Comparison of ENCODE assay signal across 29 mouse cellular contexts in genomic region chr5:97005891-97006290, GRCm38 (mm10). TPM values are rescaled to one million over a fixed set of nuclear protein-coding genes. Genes with fewer than 3 reads are reported as not detected.
DNase-seq lines count a peak whose midpoint lies in the region; ATAC-seq and TF ChIP-seq lines count a peak whose summit lies in the region.
"Had no signal": no experiment of that assay in that cellular context is flagged by ENCODE, and none has a peak within 500 bp of the region (broad histone marks: within the 10 kb centered on the region; RNA-seq: fewer than 3 reads in every experiment).

No protein-coding gene starts in this region.

- H3K4me3 ChIP-seq in heart, embryonic 11.5 days (ENCODE audit: low read depth, low read length) = no peak overlapping the region
- no peak overlapping the region for H3K4me3 ChIP-seq in intestine, embryonic 15.5 days (replicated peaks)
- H3K4me3 ChIP-seq in liver, embryonic 11.5 days (ENCODE audit: low read depth, low read length) = no peak overlapping the region
- H3K4me3 ChIP-seq in liver, embryonic 16.5 days (ENCODE audit: low read depth, low read length) = no peak overlapping the region
- no peak overlapping the region for H3K4me3 ChIP-seq in layer of hippocampus, adult 2 months
- H3K4me3 ChIP-seq: embryonic facial prominence, embryonic 13.5 days; forebrain, embryonic 13.5 days; hindbrain, embryonic 10.5 days; kidney, embryonic 15.5 days; limb, embryonic 15.5 days; midbrain, embryonic 10.5 days; midbrain, embryonic 15.5 days had no signal

- H3K9ac ChIP-seq in heart, embryonic 11.5 days (ENCODE audit: low read depth, low read length) = no peak overlapping the region
- H3K9ac ChIP-seq in intestine, embryonic 15.5 days = no peak overlapping the region
- no peak overlapping the region for H3K9ac ChIP-seq in liver, embryonic 11.5 days (ENCODE audit: low read depth, low read length)
- H3K9ac ChIP-seq in liver, embryonic 16.5 days (ENCODE audit: low read depth, low read length) = peak overlapping the region; percentile 21; the same call in 1 of the 2 replicates
- H3K9ac ChIP-seq: embryonic facial prominence, embryonic 13.5 days; forebrain, embryonic 13.5 days; kidney, embryonic 15.5 days; limb, embryonic 15.5 days; midbrain, embryonic 15.5 days had no signal

- no peak overlapping the region for H3K27ac ChIP-seq in heart, embryonic 11.5 days (ENCODE audit: low read depth, low read length)
- H3K27ac ChIP-seq in intestine, embryonic 15.5 days = peak overlapping the region; percentile 27; the same call in 1 of the 2 replicates
- H3K27ac ChIP-seq in liver, embryonic 11.5 days (ENCODE audit: low read depth, low read length) = no peak overlapping the region; the same call in 1 of the 2 replicates
- peak overlapping the region; percentile 36 for H3K27ac ChIP-seq in liver, embryonic 16.5 days (ENCODE audit: low read length)
- H3K27ac ChIP-seq in layer of hippocampus, adult 2 months = no peak overlapping the region
- H3K27ac ChIP-seq: embryonic facial prominence, embryonic 13.5 days; forebrain, embryonic 13.5 days; hindbrain, embryonic 10.5 days; kidney, embryonic 15.5 days; limb, embryonic 15.5 days; midbrain, embryonic 10.5 days; midbrain, embryonic 15.5 days had no signal

- TF ChIP-seq CTCF in layer of hippocampus, adult 2 months (conservative IDR thresholded peaks at IDR 0.05) = no peak

- peaks cover 8% of the 10 kb centered on the region; the same call in 1 of the 2 replicates for H3K27me3 ChIP-seq in heart, embryonic 11.5 days (ENCODE audit: control insufficient read depth, insufficient read depth, low read length)
- H3K27me3 ChIP-seq in intestine, embryonic 15.5 days (replicated peaks) = no peaks in the 10 kb centered on the region
- H3K27me3 ChIP-seq in liver, embryonic 11.5 days (replicated peaks; ENCODE audit: control insufficient read depth, insufficient read depth, low read length) = no peaks in the 10 kb centered on the region
- no peaks in the 10 kb centered on the region for H3K27me3 ChIP-seq in liver, embryonic 16.5 days (ENCODE audit: control insufficient read depth, insufficient read depth, low read depth, low read length)
- H3K27me3 ChIP-seq: embryonic facial prominence, embryonic 13.5 days; forebrain, embryonic 13.5 days; kidney, embryonic 15.5 days; limb, embryonic 15.5 days; midbrain, embryonic 15.5 days had no signal

- no peaks in the 10 kb centered on the region for H3K9me3 ChIP-seq in heart, embryonic 11.5 days (replicated peaks; ENCODE audit: control insufficient read depth, low read length)
- no peaks in the 10 kb centered on the region for H3K9me3 ChIP-seq in intestine, embryonic 15.5 days
- no peaks in the 10 kb centered on the region for H3K9me3 ChIP-seq in liver, embryonic 11.5 days (ENCODE audit: control insufficient read depth, low read length)
- H3K9me3 ChIP-seq in liver, embryonic 16.5 days (replicated peaks; ENCODE audit: control insufficient read depth, low read length) = no peaks in the 10 kb centered on the region
- H3K9me3 ChIP-seq: embryonic facial prominence, embryonic 13.5 days; forebrain, embryonic 13.5 days; hindbrain, embryonic 10.5 days; kidney, embryonic 15.5 days; limb, embryonic 15.5 days; midbrain, embryonic 10.5 days; midbrain, embryonic 15.5 days had no signal

- no peak for ATAC-seq in heart, embryonic 11.5 days (replicated peaks; ENCODE audit: insufficient number of reproducible peaks, low FRiP score, low TSS enrichment)
- peak; percentile 34; the same call in 1 of the 2 replicates for ATAC-seq in intestine, embryonic 15.5 days
- ATAC-seq in liver, embryonic 11.5 days (replicated peaks; ENCODE audit: low FRiP score) = no peak
- ATAC-seq in liver, embryonic 16.5 days (ENCODE audit: low read depth) = no peak
- ATAC-seq: CD4-positive, CD25-positive, alpha-beta regulatory T cell, adult 4 months; forebrain, embryonic 13.5 days; hindbrain, embryonic 16.5 days; lung, postnatal 0 days; midbrain, embryonic 15.5 days had no signal

- WGBS in heart, embryonic 11.5 days (ENCODE audit: insufficient replicate concordance) = 86% methylated on average over 2 of the region's 2 CpGs
- 67% methylated on average over 2 of the region's 2 CpGs for WGBS in intestine, embryonic 15.5 days
- 81% methylated on average over 2 of the region's 2 CpGs for WGBS in liver, embryonic 11.5 days
- WGBS in liver, embryonic 16.5 days (ENCODE audit: insufficient replicate concordance) = 78% methylated on average over 2 of the region's 2 CpGs

- peaks cover 3% of the 10 kb centered on the region; the same call in 1 of the 2 replicates for H3K4me1 ChIP-seq in heart, embryonic 11.5 days (ENCODE audit: control insufficient read depth, insufficient read depth, low read length)
- H3K4me1 ChIP-seq in intestine, embryonic 15.5 days (replicated peaks) = peaks cover 14% of the 10 kb centered on the region; the same call in 1 of the 2 replicates
- peaks cover 78% of the 10 kb centered on the region for H3K4me1 ChIP-seq in liver, embryonic 11.5 days (replicated peaks; ENCODE audit: control insufficient read depth, insufficient read depth, low read length)
- H3K4me1 ChIP-seq in liver, embryonic 16.5 days (ENCODE audit: control insufficient read depth, low read depth, low read length) = peaks cover 84% of the 10 kb centered on the region
- H3K4me1 ChIP-seq: midbrain, embryonic 10.5 days; midbrain, embryonic 15.5 days had no signal

- H3K4me2 ChIP-seq in heart, embryonic 11.5 days = peak overlapping the region; percentile 20; the same call in 1 of the 2 replicates
- H3K4me2 ChIP-seq in intestine, embryonic 15.5 days (replicated peaks) = peak overlapping the region; percentile 9; the same call in 1 of the 2 replicates
- H3K4me2 ChIP-seq in liver, embryonic 11.5 days = peak overlapping the region; percentile 30
- peak overlapping the region; percentile 56; the same call in 1 of the 2 replicates for H3K4me2 ChIP-seq in liver, embryonic 16.5 days (ENCODE audit: low read depth, low read length)
- H3K4me2 ChIP-seq: embryonic facial prominence, embryonic 13.5 days; forebrain, embryonic 13.5 days; kidney, embryonic 15.5 days; limb, embryonic 15.5 days; midbrain, embryonic 15.5 days had no signal

- no peaks in the 10 kb centered on the region for H3K36me3 ChIP-seq in heart, embryonic 11.5 days (ENCODE audit: control insufficient read depth, insufficient read depth, low read length)
- H3K36me3 ChIP-seq in intestine, embryonic 15.5 days = no peaks in the 10 kb centered on the region
- 0 out of 2 replicates have a peak, but pooled peaks cover 3% of the 10 kb centered on the region for H3K36me3 ChIP-seq in liver, embryonic 11.5 days (ENCODE audit: control insufficient read depth, insufficient read depth, low read length)
- peaks cover 9% of the 10 kb centered on the region for H3K36me3 ChIP-seq in liver, embryonic 16.5 days (ENCODE audit: control insufficient read depth, insufficient read depth)
- H3K36me3 ChIP-seq: embryonic facial prominence, embryonic 13.5 days; hindbrain, embryonic 10.5 days; kidney, embryonic 15.5 days; limb, embryonic 15.5 days; midbrain, embryonic 10.5 days; midbrain, embryonic 15.5 days had no signal

- no peak for DNase-seq in heart, adult 8-10 months (ENCODE audit: low spot score)
- no peak for DNase-seq in liver, embryonic 11.5 days (ENCODE audit: low spot score)
- no peak for DNase-seq in layer of hippocampus, adult 2 months (ENCODE audit: low spot score in 2 of 2)
- no peak for DNase-seq in kidney, adult 11 months
- no peak for DNase-seq in thymus, adult 18-20 months
- DNase-seq: adrenal gland, postnatal 25 days; cerebellum, adult 11-12 months; cerebellum, adult 9-11 months; gastrocnemius, postnatal 25 days; heart, adult 18-20 months; heart, postnatal 14 days; kidney, adult 18-20 months; kidney, postnatal 25 days; lung, postnatal 4 days; right cerebral cortex, adult 18-20 months; thymus, postnatal 4 days had no signal

RNA-seq across cellular contexts. Expression of gene Bmp2k, which starts 8.4 kb away (rescaled TPM):
- polyA plus RNA-seq in heart, embryonic 11.5 days (2014; fragmentation: Nextera tagmentation; extraction: Ambion mirVana) = 10.0 and 12.7 TPM in 2 replicates
- total RNA-seq in heart, adult 8-10 months (2022) = 1 to 10 TPM; 6.3 to 6.9 (median 6.6) TPM
- polyA plus RNA-seq in intestine, embryonic 15.5 days (2015; fragmentation: Nextera tagmentation; extraction: Ambion mirVana) = 19.2 and 20.3 TPM in 2 replicates
- 31.1 and 34.5 TPM in 2 replicates for polyA plus RNA-seq in liver, embryonic 11.5 days (2014; fragmentation: Nextera tagmentation; extraction: Ambion mirVana)
- polyA plus RNA-seq in liver, embryonic 16.5 days (2015; fragmentation: Nextera tagmentation; extraction: Ambion mirVana) = 25.9 and 26.5 TPM in 2 replicates
- 10 to 100 TPM; 12.3 to 13.2 TPM for total RNA-seq in layer of hippocampus, adult 2 months (2021)

Comparison
In these comparisons a context has a peak if more than half of its experiments do, and no peak if none do; other contexts are left out.
1. H3K27ac ChIP-seq: peak in intestine, embryonic 15.5 days (single experiment) and liver, embryonic 16.5 days (single experiment); none in heart, embryonic 11.5 days (single experiment), liver, embryonic 11.5 days (single experiment) and layer of hippocampus, adult 2 months (single experiment).
2. Peak in every context shown above with its lines, with median percentiles within 50 percentile points of each other: H3K4me2 ChIP-seq.